Mouse (Mus musculus) heart, adult 2 months (tissue): ENCODE measurements around the gene Ppm1d. TPM values are rescaled to one million over a fixed set of nuclear protein-coding genes. Genes with fewer than 3 reads are reported as not detected.

Experiments
- DNase-seq, 2 experiments: peaks; one replicate each; pipeline ENCODE4 v3.0.0; 2021
- H3K27ac ChIP-seq: fragments of 200-600 bp; 2 replicates; pipeline ENCODE4 v1.8.1; 2022
- H3K27me3 ChIP-seq: fragments of 200-500 bp; 2 replicates; pipeline ENCODE4 v1.6.1; 2012; ENCODE audit warnings: mild to moderate bottlenecking, low read length, inconsistent platforms, mixed read lengths; ENCODE audit not compliant: control insufficient read depth, insufficient read depth
- H3K36me3 ChIP-seq: fragments of 200-500 bp; 2 replicates; pipeline ENCODE4 v1.6.1; 2012; ENCODE audit warnings: low read length, inconsistent platforms; ENCODE audit not compliant: control insufficient read depth, insufficient read depth
- H3K4me1 ChIP-seq: fragments of 200-500 bp; 2 replicates; pipeline ENCODE4 v1.6.1; 2011; ENCODE audit warnings: low read length; ENCODE audit not compliant: control insufficient read depth, insufficient read depth
- H3K4me3 ChIP-seq: fragments of 200-600 bp; 2 replicates; pipeline ENCODE4 v1.8.1; 2022
- H3K79me2 ChIP-seq: fragments of 200-500 bp; replicated peaks from 2 replicates; pipeline ENCODE4 v1.6.1; 2012; ENCODE audit warnings: mild to moderate bottlenecking, inconsistent platforms, low read length, moderate library complexity, mixed read lengths; ENCODE audit not compliant: control insufficient read depth, insufficient read depth
- H3K9ac ChIP-seq: fragments of 200-500 bp; 2 replicates; pipeline ENCODE4 v1.6.1; 2012; ENCODE audit warnings: low read depth, mild to moderate bottlenecking, control low read depth, inconsistent platforms, low read length, mixed read lengths
- CTCF ChIP-seq: fragments of 200-600 bp; IDR thresholded peaks from 2 replicates; pipeline ENCODE4 v1.8.1; 2022; ENCODE audit warnings: antibody characterized with exemption, mild to moderate bottlenecking, moderate library complexity
- EP300 ChIP-seq: fragments of 200-500 bp; IDR thresholded peaks from 2 replicates; pipeline ENCODE4 v1.6.1; 2011; ENCODE audit warnings: low read depth, low read length, control low read depth; ENCODE audit not compliant: insufficient read depth
- POLR2A ChIP-seq: fragments of 200-500 bp; IDR thresholded peaks from 2 replicates; pipeline ENCODE4 v1.6.1; 2011; ENCODE audit warnings: mild to moderate bottlenecking, low read depth, low read length, control low read depth; ENCODE audit not compliant: insufficient read depth
- WGBS: fragments of 180-500 bp; shearing (Covaris S2); methylation state at CpG from one replicate; pipeline ENCODE4 v1.1.7; 2018; 5-methylcytosine and 5-hydroxymethylcytosine counted together
- intact Hi-C: fragments of 180-260 bp; cut with DNase I; formaldehyde crosslinking; loops from one replicate; pipeline ENCODE4 v1.15.1; 2025
- polyA plus RNA-seq: library from polyadenylated mRNA; depleted of rRNA; stranded (reverse); fragments of >200 nt; gene quantifications from 2 replicates; pipeline ENCODE4 v1.2.3, GENCODE M21; 2012
- total RNA-seq, 2 experiments: library from RNA; stranded (reverse); gene quantifications; 2 replicates each; pipeline ENCODE4 v1.2.3; 2021

Ppm1d gene
- total and polyA plus RNA-seq, 3 experiments = 2.9 to 10.2 (median 6.8) TPM

- intact Hi-C loops = no loop called here
- Histone ChIP-seq H3K4me3 (no peak overlapping the region), H3K36me3 (no peaks in the 10 kb centered on the region; the same call in 1 of the 2 replicates), H3K79me2 (no peaks in the 10 kb centered on the region; the same call in none of the 2 replicates), H3K9ac (no peak overlapping the region), H3K27me3 (no peaks in the 10 kb centered on the region), H3K27ac (no peak overlapping the region), H3K4me1 (no peaks in the 10 kb centered on the region)
- TF ChIP-seq EP300 = no peak
- no peak for TF ChIP-seq CTCF
- TF ChIP-seq POLR2A = no peak
- 88% methylated on average over 6 of the region's 6 CpGs for WGBS
- DNase-seq = no peak
Measured at GRCm38 (mm10) chr11:85339173-85339831, 28.3 kb downstream of the Ppm1d start.

DNA sequence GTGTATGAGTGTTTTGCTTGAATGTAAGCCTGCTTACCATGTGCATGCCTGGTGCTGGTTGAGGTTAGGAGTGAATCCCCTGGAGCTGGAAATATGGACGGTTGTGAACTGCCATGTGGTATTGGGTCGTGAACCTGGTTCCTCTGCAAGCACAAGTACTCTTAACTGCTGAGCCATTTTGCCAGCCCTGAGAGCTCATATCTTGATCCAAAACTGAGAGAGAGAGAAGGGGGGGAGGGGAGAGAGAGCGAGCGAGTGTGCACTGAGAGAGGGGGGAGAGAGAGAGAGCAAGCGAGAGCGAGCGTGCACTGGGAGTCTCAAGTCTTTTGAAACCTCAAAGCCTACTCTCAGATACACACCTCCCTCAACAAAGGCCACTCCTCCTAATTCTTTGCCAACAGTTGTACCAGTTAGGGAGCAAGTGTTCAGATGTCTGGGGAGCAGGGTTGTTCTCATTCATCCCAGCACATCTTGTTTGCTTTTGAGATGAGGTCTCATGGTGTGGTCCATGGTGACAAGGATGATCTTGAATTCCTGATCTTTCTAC, 29.1 kb downstream of the Ppm1d start:
- 92% methylated on average over 7 of the region's 7 CpGs for WGBS
- no peaks in the 10 kb centered on the region; the same call in none of the 2 replicates for H3K79me2 ChIP-seq
- H3K36me3 ChIP-seq = no peaks in the 10 kb centered on the region; the same call in 1 of the 2 replicates

GRCm38 (mm10) chr11:85352539-85353380, 41.7 kb downstream of the Ppm1d start, which contains the start of gene Bcas3:
TSS of gene Bcas3 (plus strand) at chr11:85353167.
- intact Hi-C loops = loop anchor here (2.0 kb wide), 1 partner anchor 42 kb away; the partner anchor contains the start of gene Ppm1d
- Histone ChIP-seq H3K36me3 (no peaks in the 10 kb centered on the region; the same call in 1 of the 2 replicates), H3K4me3 (peak within 1 kb of the TSS; percentile 60), H3K4me1 (no peaks in the 10 kb centered on the region), H3K9ac (peak within 1 kb of the TSS; percentile 79), H3K27ac (peak within 1 kb of the TSS; percentile 98), H3K27me3 (no peaks in the 10 kb centered on the region), H3K79me2 (no peaks in the 10 kb centered on the region)
- peak; percentile 44; the same call in 1 of the 2 replicates for TF ChIP-seq EP300
- no peak for TF ChIP-seq CTCF
- peak; percentile 96 for TF ChIP-seq POLR2A
- peak; percentile 96 to 99 for DNase-seq
- under 1% methylated on average over 47 of the region's 47 CpGs for WGBS

More for the DNA sequence above, 29.1 kb downstream of the Ppm1d start:
- DNase-seq = no peak
- no peak overlapping the region for H3K27ac ChIP-seq
- intact Hi-C loops = no loop called here
- no peaks in the 10 kb centered on the region for H3K27me3 ChIP-seq
- H3K4me1 ChIP-seq = no peaks in the 10 kb centered on the region
- no peak overlapping the region for H3K4me3 ChIP-seq
- H3K9ac ChIP-seq = no peak overlapping the region
- TF ChIP-seq CTCF = no peak
- no peak for TF ChIP-seq POLR2A

DNA sequence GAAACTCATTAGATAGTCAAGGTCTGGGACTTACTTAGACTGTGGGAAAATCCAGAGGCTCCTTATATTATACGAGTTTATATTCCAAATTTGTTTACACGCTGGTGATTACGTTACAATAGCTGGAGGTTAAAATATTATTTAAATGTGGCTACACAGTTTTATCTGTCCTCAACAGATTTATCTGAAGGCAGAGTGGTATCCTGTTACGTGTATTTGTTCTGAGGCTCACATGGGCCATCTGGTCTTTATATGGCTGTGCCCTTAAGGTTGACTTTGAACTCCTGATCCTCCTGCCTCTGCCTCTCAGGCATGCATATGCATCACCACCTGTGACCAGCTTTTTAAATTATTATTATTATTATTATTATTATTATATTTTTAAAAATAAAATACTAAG, 42.8 kb downstream of the Ppm1d start:
- intact Hi-C loops = loop anchor here (2.0 kb wide), 1 partner anchor 43 kb away; the partner anchor contains the start of gene Ppm1d
- Histone ChIP-seq H3K27ac (no peak overlapping the region; the same call in 1 of the 2 replicates), H3K27me3 (no peaks in the 10 kb centered on the region), H3K79me2 (no peaks in the 10 kb centered on the region), H3K4me1 (no peaks in the 10 kb centered on the region), H3K4me3 (peak overlapping the region; percentile 60), H3K36me3 (no peaks in the 10 kb centered on the region; the same call in 1 of the 2 replicates), H3K9ac (no peak overlapping the region)
- no peak for DNase-seq
- 54% methylated on average over 4 of the region's 4 CpGs for WGBS
- no peak for TF ChIP-seq POLR2A
- TF ChIP-seq CTCF = no peak
- no peak for TF ChIP-seq EP300

GRCm38 (mm10) chr11:85359641-85360040, 48.6 kb downstream of the Ppm1d start:
- Histone ChIP-seq H3K4me3 (no peak overlapping the region), H3K79me2 (no peaks in the 10 kb centered on the region), H3K27me3 (no peaks in the 10 kb centered on the region), H3K27ac (no peak overlapping the region), H3K9ac (no peak overlapping the region), H3K4me1 (no peaks in the 10 kb centered on the region), H3K36me3 (no peaks in the 10 kb centered on the region)
- DNase-seq = no peak
- TF ChIP-seq POLR2A (no peak), EP300 (no peak), CTCF (no peak)
- 79% methylated on average over 6 of the region's 6 CpGs for WGBS
- intact Hi-C loops = no loop called here

- H3K9ac ChIP-seq = no peak overlapping the region
- WGBS = 86% methylated on average over 8 of the region's 8 CpGs
- no peaks in the 10 kb centered on the region for H3K79me2 ChIP-seq
- H3K27ac ChIP-seq = no peak overlapping the region
- no peak overlapping the region for H3K4me3 ChIP-seq
- H3K4me1 ChIP-seq = no peaks in the 10 kb centered on the region
- TF ChIP-seq POLR2A (no peak), CTCF (no peak), EP300 (no peak)
- intact Hi-C loops = no loop called here
- no peak for DNase-seq
- no peaks in the 10 kb centered on the region for H3K27me3 ChIP-seq
- no peaks in the 10 kb centered on the region for H3K36me3 ChIP-seq
Measured at GRCm38 (mm10) chr11:85361621-85362020, 50.6 kb downstream of the Ppm1d start.
